In genomic region chr14:121405120-121405519, GRCm38 (mm10) we compare ENCODE assay signal across 7 mouse cellular contexts. TPM values are rescaled to one million over a fixed set of nuclear protein-coding genes. Genes with fewer than 3 reads are reported as not detected.
DNase-seq lines count a peak whose midpoint lies in the region; ATAC-seq and TF ChIP-seq lines count a peak whose summit lies in the region.

No protein-coding gene starts in this region.

- H3K27ac ChIP-seq in lung, embryonic 14.5 days (ENCODE audit: low read depth) = no peak overlapping the region
- H3K27ac ChIP-seq in forebrain, embryonic 14.5 days (ENCODE audit: low read depth, low read length) = no peak overlapping the region
- no peak overlapping the region for H3K27ac ChIP-seq in limb, embryonic 13.5 days
- no peak overlapping the region for H3K27ac ChIP-seq in neural tube, embryonic 14.5 days (ENCODE audit: low read depth, low read length)

- DNase-seq in lung, embryonic 14.5 days = peak; percentile 46
- no peak for DNase-seq in lung, postnatal 36 days
- DNase-seq in forebrain, embryonic 14.5 days (ENCODE audit: low spot score) = peak; percentile 39
- DNase-seq in frontal cortex, adult 2 months (ENCODE audit: extremely low spot score in 1 of 2, low spot score in 1 of 2) = no peak
- no peak for DNase-seq in spleen, postnatal 14 days (ENCODE audit: low spot score in 2 of 2)

- peak; percentile 54; the same call in 1 of the 2 replicates for ATAC-seq in lung, embryonic 14.5 days (ENCODE audit: insufficient read depth)
- ATAC-seq in forebrain, embryonic 14.5 days = peak; percentile 70
- no peak for ATAC-seq in limb, embryonic 13.5 days (ENCODE audit: low FRiP score, low read depth)
- peak; percentile 81 for ATAC-seq in neural tube, embryonic 14.5 days (ENCODE audit: low read depth)

- no peak overlapping the region for H3K9ac ChIP-seq in lung, embryonic 14.5 days
- no peak overlapping the region for H3K9ac ChIP-seq in forebrain, embryonic 14.5 days (ENCODE audit: low read length)
- no peak overlapping the region for H3K9ac ChIP-seq in limb, embryonic 13.5 days
- H3K9ac ChIP-seq in neural tube, embryonic 14.5 days (replicated peaks; ENCODE audit: low read depth, low read length) = no peak overlapping the region

- H3K9me3 ChIP-seq in lung, embryonic 14.5 days (ENCODE audit: low read depth, low read length) = no peaks in the 10 kb centered on the region
- H3K9me3 ChIP-seq in forebrain, embryonic 14.5 days (replicated peaks; ENCODE audit: control insufficient read depth, low read length) = no peaks in the 10 kb centered on the region
- no peaks in the 10 kb centered on the region for H3K9me3 ChIP-seq in limb, embryonic 13.5 days
- H3K9me3 ChIP-seq in neural tube, embryonic 14.5 days (ENCODE audit: control insufficient read depth, low read length) = no peaks in the 10 kb centered on the region

- no peaks in the 10 kb centered on the region for H3K27me3 ChIP-seq in lung, embryonic 14.5 days (ENCODE audit: insufficient read depth, low read length)
- H3K27me3 ChIP-seq in forebrain, embryonic 14.5 days (replicated peaks; ENCODE audit: control insufficient read depth, insufficient read depth, low read length) = no peaks in the 10 kb centered on the region
- no peaks in the 10 kb centered on the region for H3K27me3 ChIP-seq in limb, embryonic 13.5 days
- H3K27me3 ChIP-seq in neural tube, embryonic 14.5 days (ENCODE audit: control insufficient read depth, insufficient read depth, low read length) = no peaks in the 10 kb centered on the region

- H3K4me3 ChIP-seq in lung, embryonic 14.5 days (ENCODE audit: low read depth, low read length) = no peak overlapping the region; the same call in 1 of the 2 replicates
- H3K4me3 ChIP-seq in forebrain, embryonic 14.5 days (ENCODE audit: low read depth, low read length) = peak overlapping the region; percentile 7; the same call in 1 of the 2 replicates
- H3K4me3 ChIP-seq in limb, embryonic 13.5 days = peak overlapping the region; percentile 23
- peak overlapping the region; percentile 20; the same call in 1 of the 2 replicates for H3K4me3 ChIP-seq in neural tube, embryonic 14.5 days (ENCODE audit: low read depth, low read length)

- no peak for TF ChIP-seq CTCF in lung, embryonic 14.5 days (IDR thresholded peaks at IDR 0.05; ENCODE audit: low read depth)

- no peaks in the 10 kb centered on the region for H3K36me3 ChIP-seq in lung, embryonic 14.5 days (ENCODE audit: insufficient read depth)
- no peaks in the 10 kb centered on the region for H3K36me3 ChIP-seq in forebrain, embryonic 14.5 days (ENCODE audit: control insufficient read depth, insufficient read depth, low read length)
- H3K36me3 ChIP-seq in limb, embryonic 13.5 days = no peaks in the 10 kb centered on the region
- no peaks in the 10 kb centered on the region for H3K36me3 ChIP-seq in neural tube, embryonic 14.5 days (ENCODE audit: control insufficient read depth, insufficient read depth, low read length)

- H3K4me2 ChIP-seq in lung, embryonic 14.5 days = peak overlapping the region; percentile 48
- H3K4me2 ChIP-seq in forebrain, embryonic 14.5 days (ENCODE audit: low read length) = peak overlapping the region; percentile 45
- peak overlapping the region; percentile 55 for H3K4me2 ChIP-seq in limb, embryonic 13.5 days (replicated peaks)
- H3K4me2 ChIP-seq in neural tube, embryonic 14.5 days (ENCODE audit: low read depth, low read length) = peak overlapping the region; percentile 45

- H3K4me1 ChIP-seq in lung, embryonic 14.5 days (ENCODE audit: insufficient read depth) = no peaks in the 10 kb centered on the region
- H3K4me1 ChIP-seq in forebrain, embryonic 14.5 days (ENCODE audit: control insufficient read depth, insufficient read depth, low read length) = no peaks in the 10 kb centered on the region
- no peaks in the 10 kb centered on the region for H3K4me1 ChIP-seq in limb, embryonic 13.5 days
- H3K4me1 ChIP-seq in neural tube, embryonic 14.5 days (ENCODE audit: control insufficient read depth, insufficient read depth, low read length) = no peaks in the 10 kb centered on the region

- WGBS in lung, embryonic 14.5 days = 44% methylated on average over 13 of the region's 13 CpGs
- 55% methylated on average over 12 of the region's 13 CpGs for WGBS in forebrain, embryonic 14.5 days
- WGBS in limb, embryonic 13.5 days = 49% methylated on average over 13 of the region's 13 CpGs
- WGBS in neural tube, embryonic 14.5 days = 30% methylated on average over 13 of the region's 13 CpGs

RNA-seq across cellular contexts. Expression of gene Stk24, which starts 25.3 kb away (rescaled TPM):
- polyA plus RNA-seq in lung, embryonic 14.5 days (2014; fragmentation: Nextera tagmentation; extraction: Ambion mirVana) = 50.3 and 51.7 TPM in 2 replicates
- 20.6 and 20.8 TPM in 2 replicates for polyA plus RNA-seq in forebrain, embryonic 14.5 days (2014; fragmentation: Nextera tagmentation; extraction: Ambion mirVana)
- 34.5 and 35.1 TPM in 2 replicates for polyA plus RNA-seq in limb, embryonic 13.5 days (2015; fragmentation: Nextera tagmentation; extraction: Ambion mirVana)
- 19.9 and 26.0 TPM in 2 replicates for polyA plus RNA-seq in neural tube, embryonic 14.5 days (2014; fragmentation: Nextera tagmentation; extraction: Ambion mirVana)
- 30.9 and 32.3 TPM in 2 replicates for polyA plus RNA-seq in frontal cortex, adult 2 months (2012; rRNA removed)

Comparison
In these comparisons a context has a peak if more than half of its experiments do, and no peak if none do; other contexts are left out.
1. DNase-seq: peak in lung, embryonic 14.5 days (single experiment) and forebrain, embryonic 14.5 days (single experiment); none in lung, postnatal 36 days (single experiment), frontal cortex, adult 2 months (0 of 2) and spleen, postnatal 14 days (0 of 2).
2. Peak in every context shown above with its lines, with median percentiles within 50 percentile points of each other: H3K4me2 ChIP-seq.